Mouse (Mus musculus) stomach, embryonic 15.5 days (tissue): ENCODE data around the gene Cfap300. TPM values are rescaled to one million over a fixed set of nuclear protein-coding genes. Genes with fewer than 3 reads are reported as not detected.
A peak's percentile ranks its signal among the peaks of the same experiment; 100 is the strongest.

ENCODE experiments used
- ATAC-seq: fragments of 200-750 bp; cut with Nextera tagmentation; 2 replicates; pipeline ENCODE4 v1.8.0; 2017; ENCODE audit warnings: low read depth, moderate number of reproducible peaks, moderate TSS enrichment; ENCODE audit not compliant: insufficient read depth, low FRiP score
- H3K27ac ChIP-seq: fragments of 300-500 bp; sonication (generic); 2 replicates; pipeline ENCODE4 v1.5.1; 2015; ENCODE audit warnings: mild to moderate bottlenecking, inconsistent platforms
- H3K27me3 ChIP-seq: fragments of 300-500 bp; sonication (generic); replicated peaks from 2 replicates; pipeline ENCODE4 v1.6.1; 2015; ENCODE audit warnings: inconsistent platforms
- H3K36me3 ChIP-seq: fragments of 300-500 bp; sonication (generic); 2 replicates; pipeline ENCODE4 v1.6.1; 2015; ENCODE audit warnings: inconsistent platforms
- H3K4me1 ChIP-seq: fragments of 300-500 bp; sonication (generic); 2 replicates; pipeline ENCODE4 v1.6.1; 2015; ENCODE audit warnings: inconsistent platforms
- H3K4me2 ChIP-seq: fragments of 300-500 bp; sonication (generic); 2 replicates; pipeline ENCODE4 v1.6.1; 2015; ENCODE audit warnings: mild to moderate bottlenecking, inconsistent platforms
- H3K4me3 ChIP-seq: fragments of 300-500 bp; sonication (generic); replicated peaks from 2 replicates; pipeline ENCODE4 v1.5.1; 2015; ENCODE audit warnings: inconsistent platforms
- H3K9ac ChIP-seq: fragments of 300-500 bp; sonication (generic); 2 replicates; pipeline ENCODE4 v1.6.1; 2015; ENCODE audit warnings: inconsistent platforms
- H3K9me3 ChIP-seq: fragments of 300-500 bp; sonication (generic); 2 replicates; pipeline ENCODE4 v1.6.1; 2016; ENCODE audit warnings: inconsistent platforms
- WGBS: fragments of 180-500 bp; shearing (Covaris S2); methylation state at CpG from one replicate; pipeline ENCODE4 v1.1.7; 2015; 5-methylcytosine and 5-hydroxymethylcytosine counted together
- polyA plus RNA-seq: library from polyadenylated mRNA; unstranded; fragments of >200 nt; fragmentation: Nextera tagmentation; extraction: Ambion mirVana; gene quantifications from 2 replicates; pipeline ENCODE4 v1.2.1, GENCODE M21; 2015

Gene Cfap300
- 8.5 and 10.7 TPM in 2 replicates for polyA plus RNA-seq

DNA sequence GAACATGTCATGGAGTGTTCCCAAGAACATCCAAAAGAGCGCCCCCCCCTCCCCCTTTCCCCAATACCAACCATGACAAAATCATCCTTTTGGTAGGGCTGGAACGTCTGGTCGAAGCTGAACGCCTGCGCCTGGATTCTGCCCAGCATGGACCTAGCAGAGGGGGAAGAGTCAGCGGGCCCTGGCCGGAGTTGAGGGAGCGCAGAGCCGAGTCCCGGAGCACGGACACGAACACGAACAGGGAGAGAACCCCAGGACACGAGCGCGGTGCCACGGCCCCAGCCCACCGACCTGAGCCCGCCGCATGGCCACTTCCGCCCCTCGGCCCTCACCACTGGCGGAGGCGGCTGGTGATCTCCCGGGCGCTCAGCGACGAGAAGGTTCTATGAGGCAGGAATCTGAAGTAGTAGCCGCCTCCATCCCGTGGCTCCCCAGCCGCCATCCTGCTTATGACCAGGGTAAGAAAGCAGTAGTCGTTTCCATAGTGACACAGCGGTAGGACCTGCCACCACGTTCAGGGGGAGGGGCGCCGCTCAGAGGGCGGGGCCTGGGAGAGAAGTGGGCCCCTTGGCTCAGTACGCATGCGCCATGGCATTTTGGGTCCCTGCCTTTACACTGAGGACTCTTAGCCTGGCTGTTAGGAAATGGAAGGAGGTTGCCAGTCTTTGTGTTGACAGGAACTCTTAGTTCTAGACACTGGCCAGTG is at the start of gene Cfap300:
TSS of gene Cfap300 (minus strand) at position 486 of the 706 bp plus-strand sequence.
- WGBS = under 1% methylated on average over 38 of the region's 39 CpGs
- Histone ChIP-seq H3K4me3 (peak within 1 kb of the TSS; percentile 83), H3K9ac (peak within 1 kb of the TSS; percentile 29), H3K4me2 (peak within 1 kb of the TSS; percentile 73), H3K4me1 (0 out of 2 replicates have a peak, but pooled peaks cover 3% of the 10 kb centered on the region), H3K27ac (peak within 1 kb of the TSS; percentile 66), H3K9me3 (no peaks in the 10 kb centered on the region), H3K27me3 (no peaks in the 10 kb centered on the region), H3K36me3 (no peaks in the 10 kb centered on the region)
- ATAC-seq = peak; percentile 94

DNA sequence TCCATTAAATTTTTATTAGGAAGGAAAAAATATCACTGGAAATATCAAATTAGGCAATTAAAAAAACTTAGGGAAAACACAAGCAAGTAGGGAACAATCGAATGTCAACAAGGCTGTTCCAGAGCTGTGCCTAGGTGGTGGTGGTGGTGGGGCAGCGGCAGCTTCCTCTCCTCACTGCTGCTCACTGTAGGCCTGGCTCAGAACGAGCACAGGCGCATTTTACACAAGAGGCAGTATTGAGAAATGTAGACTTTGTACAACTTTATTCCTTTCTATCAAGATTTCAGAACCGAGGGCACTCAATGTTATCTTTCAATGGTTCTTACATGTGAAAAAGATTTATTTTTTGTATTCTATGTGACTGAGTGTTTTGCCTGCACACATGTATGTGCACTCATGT is 36.3 kb upstream of the Cfap300 start:
- WGBS = 88% methylated on average over 5 of the region's 5 CpGs
- H3K9me3 ChIP-seq = no peaks in the 10 kb centered on the region
- no peak for ATAC-seq
- no peak overlapping the region for H3K4me2 ChIP-seq
- H3K27me3 ChIP-seq = no peaks in the 10 kb centered on the region
- no peak overlapping the region for H3K4me3 ChIP-seq
- no peak overlapping the region for H3K9ac ChIP-seq
- no peaks in the 10 kb centered on the region for H3K4me1 ChIP-seq
- H3K36me3 ChIP-seq = no peaks in the 10 kb centered on the region
- H3K27ac ChIP-seq = no peak overlapping the region

DNA sequence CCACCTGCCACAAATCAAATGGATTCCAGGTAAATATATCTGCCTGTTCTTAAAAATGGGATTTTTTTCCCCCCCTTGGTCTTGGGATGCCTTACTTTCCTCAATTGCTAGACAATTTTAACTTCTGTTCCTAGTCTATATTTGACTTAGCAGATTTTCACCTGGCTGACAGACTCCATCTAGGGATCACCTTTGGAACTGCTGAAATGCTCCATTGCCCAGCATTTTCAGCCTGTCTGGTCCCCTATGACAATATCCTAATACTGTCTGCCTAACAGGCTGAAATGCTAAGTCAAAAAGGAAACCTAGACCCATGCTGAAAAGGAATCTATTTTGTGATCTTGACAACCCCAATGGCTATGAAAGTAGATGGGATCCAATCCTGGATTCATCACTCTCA is 31.7 kb upstream of the Cfap300 start:
- no peak overlapping the region for H3K4me3 ChIP-seq
- H3K27me3 ChIP-seq = no peaks in the 10 kb centered on the region
- no peak for ATAC-seq
- no peaks in the 10 kb centered on the region for H3K4me1 ChIP-seq
- H3K4me2 ChIP-seq = no peak overlapping the region
- no peak overlapping the region for H3K9ac ChIP-seq
- H3K9me3 ChIP-seq = no peaks in the 10 kb centered on the region
- no peaks in the 10 kb centered on the region for H3K36me3 ChIP-seq
- no peak overlapping the region for H3K27ac ChIP-seq

DNA sequence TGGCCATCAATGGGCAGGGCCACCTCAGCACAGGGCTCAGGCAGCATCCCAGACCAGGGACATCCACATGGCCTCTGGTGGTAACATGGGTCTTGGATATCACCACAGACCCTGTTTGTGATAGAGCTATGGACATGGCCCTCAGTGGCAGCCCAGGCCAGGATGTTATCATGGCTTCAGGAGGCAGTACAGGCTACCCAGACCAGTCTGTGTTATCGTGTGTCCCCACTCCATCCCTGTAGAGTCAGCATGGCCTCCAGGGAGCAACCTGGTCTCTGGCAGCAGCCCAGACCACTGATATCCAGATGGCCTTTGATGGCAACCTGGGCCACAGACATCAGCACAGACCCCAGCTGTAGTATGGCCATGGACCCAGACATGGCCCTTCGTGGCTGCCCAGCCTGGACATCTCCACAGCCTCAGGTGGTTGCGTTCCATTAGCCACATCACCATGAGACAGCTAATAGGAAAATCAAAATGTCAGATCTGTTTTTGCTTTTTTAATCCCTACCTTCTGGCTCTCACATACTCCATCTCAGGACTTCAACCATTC is 30.7 kb upstream of the Cfap300 start:
- WGBS = 87% methylated on average over 3 of the region's 3 CpGs
- no peaks in the 10 kb centered on the region for H3K36me3 ChIP-seq
- H3K9me3 ChIP-seq = no peaks in the 10 kb centered on the region
- no peak for ATAC-seq
- H3K27me3 ChIP-seq = no peaks in the 10 kb centered on the region
- no peak overlapping the region for H3K4me3 ChIP-seq
- H3K27ac ChIP-seq = no peak overlapping the region
- no peaks in the 10 kb centered on the region for H3K4me1 ChIP-seq
- no peak overlapping the region for H3K4me2 ChIP-seq
- no peak overlapping the region for H3K9ac ChIP-seq

DNA sequence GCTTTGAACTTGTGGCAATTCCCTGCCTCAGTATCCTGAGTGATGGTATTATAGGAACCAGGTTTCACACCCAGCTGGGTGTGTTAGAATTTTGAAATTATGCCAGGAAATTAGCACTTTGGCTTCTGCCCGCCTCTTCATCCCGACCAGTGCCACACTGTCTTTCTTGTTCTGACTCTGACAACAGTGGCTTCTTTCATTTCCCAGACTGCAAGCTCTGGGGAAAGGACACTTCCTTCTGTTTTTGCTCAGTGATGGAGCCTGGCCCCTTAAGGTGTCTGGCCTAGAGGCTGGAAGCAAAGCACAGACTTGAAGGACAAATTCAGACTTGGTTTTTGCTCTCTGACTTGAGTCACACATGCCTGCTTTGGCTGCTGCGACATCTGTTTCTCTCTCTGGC is 17.0 kb upstream of the Cfap300 start:
- 79% methylated on average over 3 of the region's 3 CpGs for WGBS
- ATAC-seq = no peak
- no peak overlapping the region for H3K27ac ChIP-seq

DNA sequence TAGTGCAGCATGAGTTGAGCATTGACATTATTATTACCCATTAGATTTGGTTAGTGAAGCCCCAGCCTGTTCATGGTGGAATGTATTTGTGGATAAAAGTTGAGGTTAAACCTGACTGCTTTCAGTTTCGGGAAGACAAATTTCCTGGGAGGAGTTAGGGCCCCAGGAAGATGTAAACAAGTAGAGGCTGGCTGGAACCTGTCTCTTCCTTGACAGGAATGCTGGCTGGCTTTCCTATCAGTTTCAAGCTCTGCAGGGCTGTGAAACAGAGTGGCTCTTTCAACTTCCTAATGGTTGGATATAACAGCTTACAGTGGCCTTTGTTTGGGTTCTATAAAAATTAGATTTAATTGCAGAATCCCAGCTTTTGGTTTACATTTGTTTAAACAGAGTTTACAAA is 12.2 kb upstream of the Cfap300 start:
- WGBS = 7% methylated on average over 1 of the region's 1 CpGs
- H3K4me1 ChIP-seq = 0 out of 2 replicates have a peak, but pooled peaks cover 2% of the 10 kb centered on the region
- no peak overlapping the region for H3K4me3 ChIP-seq
- no peak overlapping the region for H3K27ac ChIP-seq
- H3K9me3 ChIP-seq = no peaks in the 10 kb centered on the region
- H3K4me2 ChIP-seq = no peak overlapping the region
- no peak overlapping the region for H3K9ac ChIP-seq
- ATAC-seq = no peak
- no peaks in the 10 kb centered on the region for H3K36me3 ChIP-seq
- H3K27me3 ChIP-seq = no peaks in the 10 kb centered on the region

More for the DNA sequence above, 17.0 kb upstream of the Cfap300 start:
- Histone ChIP-seq H3K4me1 (0 out of 2 replicates have a peak, but pooled peaks cover 2% of the 10 kb centered on the region), H3K27me3 (no peaks in the 10 kb centered on the region), H3K36me3 (no peaks in the 10 kb centered on the region), H3K9ac (no peak overlapping the region), H3K9me3 (no peaks in the 10 kb centered on the region), H3K4me2 (no peak overlapping the region), H3K4me3 (no peak overlapping the region)

DNA sequence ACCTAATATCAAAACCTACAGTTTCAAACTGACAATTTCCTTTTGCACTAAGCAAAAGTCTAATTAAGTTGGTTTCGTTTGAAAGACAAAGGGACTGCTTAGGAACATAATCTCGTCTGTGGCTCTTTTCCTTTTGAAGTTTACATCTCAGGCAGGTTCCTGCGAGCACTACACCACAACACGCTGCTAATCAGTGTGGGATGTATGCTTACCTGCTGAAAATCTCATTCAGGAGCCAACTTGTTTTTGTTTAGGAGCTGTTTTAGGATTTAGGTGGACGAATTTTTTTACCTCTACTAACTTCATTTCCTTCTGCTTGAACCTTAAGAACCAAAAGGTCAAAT is 393 bp upstream of the Cfap300 start:
- Histone ChIP-seq H3K36me3 (no peaks in the 10 kb centered on the region), H3K9ac (no peak overlapping the region), H3K4me1 (0 out of 2 replicates have a peak, but pooled peaks cover 3% of the 10 kb centered on the region), H3K4me2 (peak overlapping the region; percentile 73), H3K9me3 (no peaks in the 10 kb centered on the region), H3K27me3 (no peaks in the 10 kb centered on the region), H3K4me3 (peak overlapping the region; percentile 83), H3K27ac (peak overlapping the region; percentile 61; the same call in 1 of the 2 replicates)
- ATAC-seq = peak; percentile 5; the same call in 1 of the 2 replicates
- WGBS = 15% methylated on average over 5 of the region's 5 CpGs

DNA sequence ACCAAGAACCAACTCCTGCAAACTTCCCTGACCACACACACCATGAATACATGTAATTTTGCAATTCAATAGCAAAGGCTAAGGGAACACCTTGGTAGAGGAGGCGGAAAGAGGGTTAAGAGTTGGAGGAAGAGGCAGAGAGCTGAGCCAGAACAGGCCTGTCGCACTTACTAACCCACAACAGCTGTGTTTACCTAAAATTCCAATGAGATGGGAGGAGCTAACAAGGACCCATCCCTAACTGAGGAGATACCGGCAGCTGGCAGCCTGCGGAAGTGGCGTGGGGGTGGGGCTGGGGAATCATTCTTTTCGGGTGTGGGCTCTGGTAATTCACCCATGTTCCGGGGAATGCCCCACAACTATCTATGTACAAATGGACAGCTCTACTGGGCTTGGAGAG is 7.1 kb downstream of the Cfap300 start:
- Histone ChIP-seq H3K27ac (no peak overlapping the region), H3K4me2 (peak overlapping the region; percentile 21; the same call in 1 of the 2 replicates), H3K4me1 (peaks cover 7% of the 10 kb centered on the region; the same call in 1 of the 2 replicates), H3K36me3 (no peaks in the 10 kb centered on the region), H3K27me3 (no peaks in the 10 kb centered on the region), H3K4me3 (no peak overlapping the region), H3K9ac (no peak overlapping the region), H3K9me3 (no peaks in the 10 kb centered on the region)
- WGBS = 12% methylated on average over 7 of the region's 7 CpGs
- peak; percentile 58; the same call in 1 of the 2 replicates for ATAC-seq

DNA sequence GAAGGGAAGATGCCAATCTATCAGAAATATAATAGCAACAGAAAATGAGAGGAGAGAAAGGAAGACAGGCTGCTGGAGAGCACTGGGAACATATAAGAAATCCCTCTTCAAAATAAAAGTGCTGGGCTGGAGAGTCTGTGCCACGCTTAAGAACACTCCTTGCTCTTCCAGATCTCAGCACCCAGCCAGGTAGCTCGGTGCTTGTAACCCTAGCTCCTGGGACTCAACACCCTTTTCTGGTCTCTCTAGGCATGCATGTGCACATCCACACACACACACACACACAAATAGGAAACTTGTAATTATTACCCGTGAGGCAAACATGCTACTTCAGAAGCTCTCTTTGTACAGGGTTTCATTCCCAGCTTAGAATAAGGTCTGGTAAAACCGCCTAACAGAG is 7.5 kb downstream of the Cfap300 start:
- H3K36me3 ChIP-seq = no peaks in the 10 kb centered on the region
- no peak for ATAC-seq
- 49% methylated on average over 4 of the region's 4 CpGs for WGBS
- no peak overlapping the region for H3K4me2 ChIP-seq
- H3K9me3 ChIP-seq = no peaks in the 10 kb centered on the region
- no peaks in the 10 kb centered on the region for H3K27me3 ChIP-seq
- peaks cover 7% of the 10 kb centered on the region; the same call in 1 of the 2 replicates for H3K4me1 ChIP-seq
- no peak overlapping the region for H3K27ac ChIP-seq
- no peak overlapping the region for H3K9ac ChIP-seq
- H3K4me3 ChIP-seq = no peak overlapping the region

DNA sequence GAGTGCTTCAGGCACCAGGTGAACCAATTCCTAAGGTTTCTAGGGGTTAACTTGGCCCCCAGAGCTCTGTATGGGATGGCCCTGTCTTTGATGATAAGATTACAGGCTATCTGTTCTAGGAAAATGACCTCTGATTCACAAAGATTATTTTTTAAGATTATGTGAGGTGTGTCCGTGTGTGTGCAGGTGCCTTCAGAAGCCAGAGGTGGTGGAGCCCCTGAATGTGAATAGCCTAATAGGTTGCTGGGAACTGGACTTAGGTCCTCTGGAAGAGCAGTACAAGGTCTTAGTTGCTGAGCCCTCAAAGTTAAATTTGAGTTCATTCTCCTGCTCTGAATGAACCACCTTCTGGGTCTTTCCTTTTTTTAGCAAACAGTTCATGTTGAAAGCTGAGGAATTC is 8.5 kb downstream of the Cfap300 start:
- ATAC-seq = no peak
- Histone ChIP-seq H3K9ac (no peak overlapping the region), H3K27ac (no peak overlapping the region), H3K4me3 (no peak overlapping the region), H3K4me2 (no peak overlapping the region), H3K27me3 (no peaks in the 10 kb centered on the region), H3K36me3 (no peaks in the 10 kb centered on the region), H3K4me1 (peaks cover 7% of the 10 kb centered on the region; the same call in 1 of the 2 replicates), H3K9me3 (no peaks in the 10 kb centered on the region)
- WGBS = 58% methylated on average over 1 of the region's 1 CpGs

DNA sequence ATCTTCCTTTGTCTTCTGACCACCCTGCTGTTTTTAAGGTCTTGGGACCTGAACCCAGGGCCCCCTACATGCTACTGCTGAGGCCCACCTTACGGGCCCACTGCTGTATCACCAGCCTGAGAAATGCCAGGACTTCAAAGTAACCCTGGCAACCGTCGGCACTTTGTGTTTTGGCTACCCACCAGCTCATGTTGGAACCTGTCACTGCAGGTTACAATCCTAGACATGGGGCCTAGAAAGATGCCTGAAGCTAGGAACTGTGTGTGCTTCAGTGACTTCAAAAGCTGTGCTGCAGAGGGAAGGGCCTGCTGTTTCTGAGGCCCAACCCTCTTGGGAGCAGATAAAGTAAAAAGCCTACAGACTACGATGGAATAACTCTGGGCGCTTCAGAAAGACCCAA is 9.8 kb downstream of the Cfap300 start:
- H3K4me3 ChIP-seq = no peak overlapping the region
- no peaks in the 10 kb centered on the region for H3K36me3 ChIP-seq
- H3K4me2 ChIP-seq = no peak overlapping the region
- ATAC-seq = no peak
- H3K4me1 ChIP-seq = peaks cover 7% of the 10 kb centered on the region; the same call in 1 of the 2 replicates
- 80% methylated on average over 5 of the region's 5 CpGs for WGBS
- no peak overlapping the region for H3K27ac ChIP-seq
- H3K27me3 ChIP-seq = no peaks in the 10 kb centered on the region
- no peaks in the 10 kb centered on the region for H3K9me3 ChIP-seq
- H3K9ac ChIP-seq = no peak overlapping the region

DNA sequence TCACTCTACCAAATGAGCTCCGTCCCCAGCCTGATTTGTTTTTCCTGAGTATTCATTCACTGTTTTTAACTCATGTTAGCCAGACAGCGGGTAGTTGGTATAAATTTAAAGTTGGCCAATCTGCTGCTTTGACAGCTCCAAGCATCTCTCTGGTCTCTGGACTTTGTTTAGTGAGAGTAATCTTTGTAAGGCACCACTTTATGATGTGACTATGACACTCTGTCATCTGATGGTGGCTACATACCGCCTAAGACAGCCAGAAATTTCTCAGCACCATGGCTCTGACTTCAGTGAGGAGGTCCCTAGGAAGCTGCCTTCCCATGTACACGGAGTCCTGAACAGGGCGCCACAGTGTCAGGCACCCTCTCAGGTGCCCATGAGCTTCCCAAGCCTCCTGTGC is 24.0 kb downstream of the Cfap300 start:
- H3K4me3 ChIP-seq = no peak overlapping the region
- no peak overlapping the region for H3K4me2 ChIP-seq
- 84% methylated on average over 5 of the region's 5 CpGs for WGBS
- H3K27me3 ChIP-seq = no peaks in the 10 kb centered on the region
- H3K9me3 ChIP-seq = no peaks in the 10 kb centered on the region
- no peak overlapping the region for H3K9ac ChIP-seq
- H3K27ac ChIP-seq = no peak overlapping the region
- no peaks in the 10 kb centered on the region for H3K36me3 ChIP-seq
- ATAC-seq = no peak
- H3K4me1 ChIP-seq = no peaks in the 10 kb centered on the region
